In the genomic region with DNA sequence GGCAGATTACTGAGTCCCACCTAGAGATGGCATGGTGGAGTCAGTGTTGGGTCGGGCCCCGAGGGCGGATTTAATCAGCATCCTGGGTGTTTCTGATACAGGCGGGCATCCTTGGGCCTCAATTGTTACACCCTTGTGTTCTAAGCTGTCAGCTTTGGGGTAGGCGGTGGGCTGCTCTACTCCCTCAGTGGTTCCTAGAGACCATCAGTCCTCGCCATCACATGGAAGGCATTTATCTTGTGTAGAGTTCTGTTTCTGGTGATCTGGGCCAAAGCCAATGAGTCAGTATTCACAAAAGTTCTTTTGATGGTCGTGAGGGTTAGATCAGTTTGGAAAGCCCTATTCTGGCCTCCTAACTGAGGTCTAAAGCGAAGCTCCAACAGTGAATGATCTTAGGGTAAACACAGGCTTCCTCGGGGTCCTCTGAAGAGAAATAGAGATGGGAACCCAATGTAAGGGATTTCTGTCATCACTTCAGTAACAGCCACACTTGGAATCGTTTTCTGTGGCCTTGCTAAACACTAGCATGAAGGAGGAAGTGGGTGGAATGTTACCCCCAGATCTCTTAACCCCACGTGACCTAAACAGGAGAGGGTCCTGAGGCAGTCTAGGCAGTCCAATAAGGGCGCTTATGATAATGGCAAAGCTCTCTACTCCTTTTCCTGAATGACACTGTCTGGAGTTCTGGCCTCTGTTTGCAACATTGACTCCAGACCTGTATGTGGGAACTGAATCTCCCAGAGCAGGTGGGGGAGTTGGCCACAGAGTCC, we compare ENCODE assay signal across 13 mouse cellular contexts.
"Had no signal": no experiment of that assay in that cellular context is flagged by ENCODE, and none has a peak within 500 bp of the region (broad histone marks: within the 10 kb centered on the region; RNA-seq: fewer than 3 reads in every experiment).

No protein-coding gene starts in this region.

- DNase-seq: kidney, adult 18-20 months; kidney, postnatal 25 days; lung, postnatal 14 days; midbrain, embryonic 14.5 days; thymus, adult 2 months; thymus, postnatal 36 days had no signal

- ATAC-seq: intestine, embryonic 15.5 days had no signal

- H3K4me3 ChIP-seq: intestine, embryonic 15.5 days; kidney, embryonic 15.5 days; left cerebral cortex, adult 2 months; limb, embryonic 15.5 days; liver, embryonic 15.5 days; lung, embryonic 15.5 days; neural tube, embryonic 12.5 days had no signal
